Mouse (Mus musculus): ENCODE data around the gene Gm21974. TPM values are rescaled to one million over a fixed set of nuclear protein-coding genes. Genes with fewer than 3 reads are reported as not detected.

Gm21974 gene
- total and polyA plus RNA-seq, 3 experiments, result not detected

- H3K4me3 ChIP-seq (ENCODE audit: control insufficient read depth in 1 of 2, insufficient read depth in 1 of 2, low read depth in 2 of 2, low read length in 2 of 2), result no peak overlapping the region
- H3K9ac ChIP-seq (ENCODE audit: control insufficient read depth, low read depth, low read length, poor library complexity, severe bottlenecking), result no peak overlapping the region
- H3K4me1 ChIP-seq (ENCODE audit: control insufficient read depth in 1 of 2, insufficient read depth in 2 of 2, low read length in 2 of 2), result peaks cover 2 to 21% of the 10 kb centered on the region in 2 experiments; a peak in 3 of 4 replicates
Measured at GRCm38 (mm10) chr7:127930636-127931035, 35.4 kb upstream of the Gm21974 start.

DNA sequence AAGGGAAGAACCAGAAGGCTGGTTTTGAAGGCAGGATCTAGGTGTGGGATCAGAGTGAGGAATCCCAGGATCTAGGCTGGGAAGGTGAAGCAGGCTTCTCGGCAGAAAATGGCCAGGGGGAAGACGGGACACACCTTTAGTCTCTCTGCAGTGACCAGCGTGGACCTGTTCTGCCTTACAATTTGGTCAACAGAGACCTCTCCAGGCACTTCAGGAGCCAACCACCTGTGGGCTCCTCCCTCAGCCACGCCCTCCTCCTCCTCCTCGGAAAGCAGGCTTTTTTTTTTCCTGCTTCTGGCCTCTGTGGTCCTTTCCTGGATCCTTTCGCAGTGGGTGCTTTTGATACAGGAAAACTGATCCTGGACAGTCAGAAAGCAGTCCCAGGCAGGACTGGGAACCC, 34.7 kb upstream of the Gm21974 start, which contains the start of gene Prss8:
Gene Prss8, minus strand, starts transcription at position 182 of the 400 bp plus-strand sequence.
- no peak for DNase-seq (ENCODE audit: low read depth, low spot score)
- Histone ChIP-seq H3K79me2 (ENCODE audit: control insufficient read depth, insufficient read depth, low read length, poor library complexity) (no peaks in the 10 kb centered on the region), H3K9ac (ENCODE audit: control insufficient read depth, low read depth, low read length, poor library complexity, severe bottlenecking) (peak within 1 kb of the TSS; percentile 28; the same call in 1 of the 2 replicates), H3K4me3 (ENCODE audit: control insufficient read depth in 1 of 2, insufficient read depth in 1 of 2, low read depth in 2 of 2, low read length in 2 of 2) (no peak within 1 kb of the TSS), H3K4me1 (ENCODE audit: control insufficient read depth in 1 of 2, insufficient read depth in 2 of 2, low read length in 2 of 2) (peaks cover 2 to 21% of the 10 kb centered on the region in 2 experiments; a peak in 3 of 4 replicates), H3K27ac (ENCODE audit: control insufficient read depth, low read depth, low read length) (peak within 1 kb of the TSS; percentile 16; the same call in 1 of the 2 replicates), H3K36me3 (ENCODE audit: control insufficient read depth in 1 of 2, insufficient read depth in 2 of 2, low read length in 2 of 2) (peaks cover under 1 to 10% of the 10 kb centered on the region in 2 experiments), H3K27me3 (ENCODE audit: control insufficient read depth in 1 of 2, insufficient read depth in 2 of 2, low read length in 2 of 2) (no peaks in the 10 kb centered on the region), H3K9me3 (replicated peaks; ENCODE audit: insufficient read depth, low read length) (no peaks in the 10 kb centered on the region)
- peak; percentile 53 for TF ChIP-seq ZNF384 (IDR thresholded peaks at IDR 0.05; ENCODE audit: low read depth, low read length)
- TF ChIP-seq TCF12 (IDR thresholded peaks at IDR 0.05; ENCODE audit: low read depth, low read length), result no peak

More at GRCm38 (mm10) chr7:127930636-127931035, 35.4 kb upstream of the Gm21974 start:
- no peak overlapping the region for H3K27ac ChIP-seq (ENCODE audit: control insufficient read depth, low read depth, low read length)
- H3K9me3 ChIP-seq (replicated peaks; ENCODE audit: insufficient read depth, low read length), result no peaks in the 10 kb centered on the region
- TF ChIP-seq EP300 (IDR thresholded peaks at IDR 0.05; ENCODE audit: low read depth in 1 of 2, low read length in 2 of 2) (no peak), E2F4 (IDR thresholded peaks at IDR 0.05; ENCODE audit: borderline replicate concordance, low read depth, low read length) (no peak), ZNF384 (IDR thresholded peaks at IDR 0.05; ENCODE audit: low read depth, low read length) (no peak), TBP (IDR thresholded peaks at IDR 0.05; ENCODE audit: low read depth, low read length) (no peak), UBTF (IDR thresholded peaks at IDR 0.05; ENCODE audit: borderline replicate concordance, insufficient read depth, low read depth, low read length) (no peak), NRF1 (IDR thresholded peaks at IDR 0.05; ENCODE audit: insufficient read depth, low read depth, low read length, poor library complexity, severe bottlenecking) (no peak), POLR2A (IDR thresholded peaks at IDR 0.05; ENCODE audit: control insufficient read depth in 1 of 2, insufficient read depth in 1 of 2, low read depth in 1 of 2, low read length in 2 of 2, poor library complexity in 1 of 2) (no peak), ZMIZ1 (IDR thresholded peaks at IDR 0.05; ENCODE audit: low read depth, low read length) (no peak), MAFK (IDR thresholded peaks at IDR 0.05; ENCODE audit: borderline replicate concordance, low read depth, low read length) (no peak), GATA1 (IDR thresholded peaks at IDR 0.05; ENCODE audit: low read depth, low read length) (no peak), ETS1 (IDR thresholded peaks at IDR 0.05; ENCODE audit: low read depth, low read length) (no peak)
- H3K27me3 ChIP-seq (ENCODE audit: control insufficient read depth in 1 of 2, insufficient read depth in 2 of 2, low read length in 2 of 2), result no peaks in the 10 kb centered on the region
- H3K79me2 ChIP-seq (ENCODE audit: control insufficient read depth, insufficient read depth, low read length, poor library complexity), result no peaks in the 10 kb centered on the region; the same call in 1 of the 2 replicates
- H3K36me3 ChIP-seq (ENCODE audit: control insufficient read depth in 1 of 2, insufficient read depth in 2 of 2, low read length in 2 of 2), result peaks cover 0 to 11% of the 10 kb centered on the region in 2 experiments; a peak in 3 of 4 replicates
- no peak for DNase-seq (ENCODE audit: low read depth, low spot score)

DNA sequence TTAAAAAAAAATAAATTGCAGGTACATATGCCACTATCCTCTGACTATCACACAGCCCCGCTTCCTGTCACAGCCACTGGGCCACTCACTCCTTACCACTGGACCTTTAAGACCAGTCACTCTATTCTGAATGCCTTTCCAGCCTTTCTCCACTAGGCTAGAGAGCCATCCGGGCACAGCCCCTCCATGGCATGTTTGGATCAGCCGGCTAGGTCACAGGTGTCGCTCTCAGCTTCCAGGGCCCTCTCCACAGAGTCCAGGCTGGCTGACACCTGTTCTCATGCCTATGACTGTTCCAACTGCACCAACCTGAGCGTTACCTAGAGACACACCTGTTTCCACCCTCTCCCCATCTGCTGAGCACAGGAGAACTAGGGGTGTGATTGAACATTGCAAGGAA, 33.3 kb upstream of the Gm21974 start:
- H3K36me3 ChIP-seq (ENCODE audit: control insufficient read depth in 1 of 2, insufficient read depth in 2 of 2, low read length in 2 of 2), result peaks cover 2 to 4% of the 10 kb centered on the region in 2 experiments

More for the DNA sequence above, 33.3 kb upstream of the Gm21974 start:
- H3K9me3 ChIP-seq (replicated peaks; ENCODE audit: insufficient read depth, low read length), result no peaks in the 10 kb centered on the region
- no peaks in the 10 kb centered on the region for H3K27me3 ChIP-seq (ENCODE audit: control insufficient read depth in 1 of 2, insufficient read depth in 2 of 2, low read length in 2 of 2)
- DNase-seq (ENCODE audit: low read depth, low spot score), result no peak
- no peak overlapping the region; the same call in 1 of the 2 replicates for H3K27ac ChIP-seq (ENCODE audit: control insufficient read depth, low read depth, low read length)
- peaks cover 0 to 15% of the 10 kb centered on the region in 2 experiments; a peak in 2 of 4 replicates for H3K4me1 ChIP-seq (ENCODE audit: control insufficient read depth in 1 of 2, insufficient read depth in 2 of 2, low read length in 2 of 2)
- H3K79me2 ChIP-seq (ENCODE audit: control insufficient read depth, insufficient read depth, low read length, poor library complexity), result no peaks in the 10 kb centered on the region
- no peak overlapping the region for H3K9ac ChIP-seq (ENCODE audit: control insufficient read depth, low read depth, low read length, poor library complexity, severe bottlenecking)
- H3K4me3 ChIP-seq (ENCODE audit: control insufficient read depth in 1 of 2, insufficient read depth in 1 of 2, low read depth in 2 of 2, low read length in 2 of 2), result no peak overlapping the region
- TF ChIP-seq MXI1 (IDR thresholded peaks at IDR 0.05; ENCODE audit: low read depth, low read length) (no peak), POLR2A (IDR thresholded peaks at IDR 0.05; ENCODE audit: control insufficient read depth in 1 of 2, insufficient read depth in 1 of 2, low read depth in 1 of 2, low read length in 2 of 2, poor library complexity in 1 of 2) (peak in 1 of 2 experiments; percentile 6; a peak in 1 of 4 replicates)

All from MEL (cell line).